Comparison of ENCODE assay signal across 11 mouse cellular contexts in genomic region chr2:73522891-73523290, GRCm38 (mm10). TPM values are rescaled to one million over a fixed set of nuclear protein-coding genes. Genes with fewer than 3 reads are reported as not detected.
DNase-seq lines count a peak whose midpoint lies in the region; ATAC-seq and TF ChIP-seq lines count a peak whose summit lies in the region.
"Had no signal": no experiment of that assay in that cellular context is flagged by ENCODE, and none has a peak within 500 bp of the region (broad histone marks: within the 10 kb centered on the region; RNA-seq: fewer than 3 reads in every experiment).

No protein-coding gene starts in this region.

- no peaks in the 10 kb centered on the region for H3K36me3 ChIP-seq in liver, embryonic 11.5 days (ENCODE audit: control insufficient read depth, insufficient read depth, low read length)
- H3K36me3 ChIP-seq in liver, postnatal 0 days (replicated peaks; ENCODE audit: insufficient read depth, low read length), result no peaks in the 10 kb centered on the region
- H3K36me3 ChIP-seq: midbrain, embryonic 13.5 days had no signal

- no peaks in the 10 kb centered on the region for H3K9me3 ChIP-seq in liver, embryonic 11.5 days (ENCODE audit: control insufficient read depth, low read length)
- no peaks in the 10 kb centered on the region for H3K9me3 ChIP-seq in liver, postnatal 0 days (ENCODE audit: low read length)
- H3K9me3 ChIP-seq: midbrain, embryonic 13.5 days had no signal

- 65% methylated on average over 8 of the region's 8 CpGs for WGBS in liver, embryonic 11.5 days
- WGBS in liver, postnatal 0 days (ENCODE audit: insufficient replicate concordance), result 50% methylated on average over 8 of the region's 8 CpGs

- TF ChIP-seq CTCF in gastrocnemius, adult 2 months (IDR thresholded peaks at IDR 0.05), result no peak
- no peak for TF ChIP-seq CTCF in liver, postnatal 0 days (IDR thresholded peaks at IDR 0.05; ENCODE audit: low read depth)

- peak overlapping the region; percentile 26; the same call in 1 of the 2 replicates for H3K4me3 ChIP-seq in gastrocnemius, adult 2 months
- H3K4me3 ChIP-seq in liver, embryonic 11.5 days (ENCODE audit: low read depth, low read length), result no peak overlapping the region
- no peak overlapping the region for H3K4me3 ChIP-seq in liver, postnatal 0 days (ENCODE audit: low read depth, low read length)
- H3K4me3 ChIP-seq: midbrain, embryonic 13.5 days had no signal

- peak overlapping the region; percentile 66 for H3K27ac ChIP-seq in gastrocnemius, adult 2 months
- peak overlapping the region; percentile 21; the same call in 1 of the 2 replicates for H3K27ac ChIP-seq in liver, embryonic 11.5 days (ENCODE audit: low read depth, low read length)
- H3K27ac ChIP-seq in liver, postnatal 0 days (ENCODE audit: low read depth), result no peak overlapping the region
- H3K27ac ChIP-seq: midbrain, embryonic 13.5 days had no signal

- TF ChIP-seq EP300 in liver, postnatal 0 days (IDR thresholded peaks at IDR 0.05; ENCODE audit: low read depth), result no peak

- no peak overlapping the region for H3K9ac ChIP-seq in liver, embryonic 11.5 days (ENCODE audit: low read depth, low read length)
- H3K9ac ChIP-seq in liver, postnatal 0 days (replicated peaks), result no peak overlapping the region
- H3K9ac ChIP-seq: midbrain, embryonic 13.5 days had no signal

- H3K27me3 ChIP-seq in liver, embryonic 11.5 days (replicated peaks; ENCODE audit: control insufficient read depth, insufficient read depth, low read length), result no peaks in the 10 kb centered on the region
- 0 out of 2 replicates have a peak, but pooled peaks cover 2% of the 10 kb centered on the region for H3K27me3 ChIP-seq in liver, postnatal 0 days (ENCODE audit: insufficient read depth, low read length)
- H3K27me3 ChIP-seq: midbrain, embryonic 13.5 days had no signal

- no peak for DNase-seq in gastrocnemius, adult 2 months
- DNase-seq in gastrocnemius, postnatal 25 days, result no peak
- no peak for DNase-seq in liver, embryonic 11.5 days (ENCODE audit: low spot score)
- no peak for DNase-seq in liver, postnatal 0 days
- DNase-seq in adrenal gland, postnatal 36 days, result peak; percentile 67 to 69
- peak; percentile 36 for DNase-seq in kidney, postnatal 10 days
- no peak for DNase-seq in cerebellum, postnatal 25 days
- DNase-seq: cerebellum, adult 9-11 months had no signal

- peaks cover 35% of the 10 kb centered on the region for H3K4me1 ChIP-seq in liver, embryonic 11.5 days (replicated peaks; ENCODE audit: control insufficient read depth, insufficient read depth, low read length)
- peaks cover 8% of the 10 kb centered on the region for H3K4me1 ChIP-seq in liver, postnatal 0 days (ENCODE audit: insufficient read depth)

- no peak overlapping the region for H3K4me2 ChIP-seq in liver, embryonic 11.5 days
- H3K4me2 ChIP-seq in liver, postnatal 0 days (ENCODE audit: low read depth, low read length), result no peak overlapping the region
- H3K4me2 ChIP-seq: midbrain, embryonic 13.5 days had no signal

- no peak for ATAC-seq in liver, embryonic 11.5 days (replicated peaks; ENCODE audit: low FRiP score)
- no peak for ATAC-seq in liver, postnatal 0 days
- no peak for ATAC-seq in monocyte, adult 5-6 weeks (replicated peaks; ENCODE audit: insufficient number of reproducible peaks, low FRiP score, low TSS enrichment, poor library complexity, severe bottlenecking)
- ATAC-seq: midbrain, embryonic 13.5 days had no signal

- intact Hi-C loops in gastrocnemius, adult 2 months (cut with DNase I), result no loop called here

RNA-seq across cellular contexts. Expression of gene Wipf1, which starts 6.6 kb away (rescaled TPM):
- total RNA-seq in gastrocnemius, adult 2 months (2021), result 10 to 100 TPM in 1 of 2 experiments, 1 to 10 TPM in 1; 7.0 to 11.7 TPM
- 10 to 100 TPM; 11.2 to 11.5 TPM for total RNA-seq in gastrocnemius, postnatal 25 days (2021)
- polyA plus RNA-seq in liver, embryonic 11.5 days (2014; fragmentation: Nextera tagmentation; extraction: Ambion mirVana), result 12.0 and 12.7 TPM in 2 replicates
- 4.3 TPM in 2 replicates for polyA plus RNA-seq in liver, postnatal 0 days (2015; fragmentation: Nextera tagmentation; extraction: Ambion mirVana)
- total RNA-seq in adrenal gland, postnatal 36 days (2021), result 10 to 100 TPM; 13.3 to 19.6 TPM
- total RNA-seq in monocyte, adult 5-6 weeks (2017), result 52.9 to 98.6 TPM (median 54.2 TPM) in 3 replicates

RNA-seq across cellular contexts. Expression of gene Chrna1, which starts 57.2 kb away (rescaled TPM):
- total RNA-seq in gastrocnemius, adult 2 months (2021), result 1 to 10 TPM; 4.5 to 6.2 TPM
- total RNA-seq in gastrocnemius, postnatal 25 days (2021), result 1 to 10 TPM; 7.6 to 9.0 TPM
- polyA plus RNA-seq in liver, embryonic 11.5 days (2014; fragmentation: Nextera tagmentation; extraction: Ambion mirVana), result 0.66 and 0.70 TPM in 2 replicates
- polyA plus RNA-seq in liver, postnatal 0 days (2015; fragmentation: Nextera tagmentation; extraction: Ambion mirVana), result 0.06 and 0.18 TPM in 2 replicates
- not detected for total RNA-seq in adrenal gland, postnatal 36 days (2021)
- not detected in 3 replicates for total RNA-seq in monocyte, adult 5-6 weeks (2017)
- total RNA-seq: liver, adult 2 months had no signal
- polyA plus RNA-seq: liver, adult 2 months had no signal

Comparison
In these comparisons a context has a peak if more than half of its experiments do, and no peak if none do; other contexts are left out.
1. DNase-seq: peak in adrenal gland, postnatal 36 days (2 of 2) and kidney, postnatal 10 days (single experiment); none in gastrocnemius, adult 2 months (single experiment), gastrocnemius, postnatal 25 days (single experiment), liver, embryonic 11.5 days (single experiment), liver, postnatal 0 days (single experiment) and cerebellum, postnatal 25 days (0 of 2).